Mouse (Mus musculus) 3134 (cell line): ENCODE measurements around the gene Hist3h2a.

Experiments
- DNase-seq: peaks from one replicate; pipeline ENCODE4 v3.0.0-alpha.2; 2011; ENCODE audit warnings: low spot score; ENCODE audit not compliant: insufficient read length; ENCODE audit errors: extremely low read depth

Gene Hist3h2a

DNA sequence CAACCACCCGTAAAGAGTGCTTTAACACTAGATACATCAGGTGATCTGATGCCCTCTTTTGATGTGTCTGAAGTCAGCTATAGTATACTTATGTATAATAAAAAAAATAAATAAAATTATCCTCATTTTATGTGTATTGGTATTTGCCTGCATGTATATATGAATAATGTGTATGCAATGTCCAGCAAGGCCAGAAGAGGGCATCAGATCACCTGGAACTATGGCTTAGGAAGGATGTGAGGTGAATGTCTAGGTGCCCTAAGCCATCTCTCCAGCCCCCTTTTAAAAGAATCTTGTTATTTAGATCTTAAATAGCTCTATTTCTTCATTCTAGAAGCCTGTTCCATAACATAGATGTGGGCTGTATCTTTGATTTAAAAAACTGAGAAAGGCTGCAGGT is 12.9 kb downstream of the Hist3h2a start:
- DNase-seq = no peak

DNA sequence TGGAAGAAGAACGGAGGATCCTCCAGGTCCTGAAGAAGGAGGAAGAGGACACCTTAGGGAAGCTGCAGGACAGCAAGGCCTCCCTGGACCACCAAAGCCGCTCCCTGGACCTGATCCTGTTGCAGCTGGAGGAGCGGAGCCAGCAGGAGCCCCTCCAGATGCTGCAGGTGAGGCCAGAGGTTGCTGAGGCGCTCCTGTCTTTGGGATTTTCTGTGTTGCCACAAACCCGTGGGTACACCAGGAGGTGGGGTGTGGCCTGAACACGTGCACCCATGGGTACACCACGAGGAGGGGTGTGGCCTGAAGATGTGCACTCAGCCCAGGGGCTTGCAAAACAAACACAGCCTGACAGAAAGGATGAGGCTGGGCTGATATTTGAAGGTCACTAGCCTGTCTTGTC is 14.1 kb downstream of the Hist3h2a start:
- DNase-seq = no peak

DNA sequence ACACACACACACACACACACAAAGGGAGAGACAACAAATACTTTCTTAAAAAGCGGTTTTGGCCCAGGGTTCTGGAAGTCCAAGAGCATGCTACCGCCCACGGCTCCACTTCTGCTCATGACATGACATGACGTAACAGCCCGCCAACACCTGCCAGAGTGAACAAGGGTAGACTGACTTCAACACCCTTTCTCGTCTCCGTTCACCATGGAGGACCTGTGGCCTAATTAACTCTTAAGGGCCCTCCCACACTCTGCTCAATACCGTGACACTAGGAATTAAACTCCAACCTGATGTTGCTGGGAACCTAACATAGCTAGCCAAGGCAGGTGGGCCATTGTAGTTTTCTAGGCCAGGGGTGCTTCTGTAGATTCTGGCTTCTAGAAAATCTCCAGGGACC is 14.5 kb downstream of the Hist3h2a start:
- no peak for DNase-seq

DNA sequence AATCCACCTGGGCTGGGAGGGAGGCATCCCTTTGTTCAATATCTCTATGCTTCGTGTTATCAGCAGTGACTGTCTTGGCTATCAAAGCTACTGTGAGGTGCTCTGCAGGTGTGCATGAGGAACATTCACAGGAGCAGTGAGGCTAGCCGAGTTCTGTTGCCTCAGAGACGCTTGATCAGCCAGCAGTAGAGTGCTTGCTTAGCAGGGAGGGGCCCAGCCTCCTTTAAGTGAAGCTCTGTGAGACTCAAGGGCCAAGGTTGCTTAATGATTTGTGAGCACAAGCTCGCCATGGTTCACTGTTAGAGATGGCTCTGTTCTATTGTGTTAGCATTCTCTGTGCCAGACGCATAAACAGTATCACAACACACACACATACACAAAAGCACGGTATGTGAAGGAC is 15.2 kb downstream of the Hist3h2a start:
- no peak for DNase-seq

DNA sequence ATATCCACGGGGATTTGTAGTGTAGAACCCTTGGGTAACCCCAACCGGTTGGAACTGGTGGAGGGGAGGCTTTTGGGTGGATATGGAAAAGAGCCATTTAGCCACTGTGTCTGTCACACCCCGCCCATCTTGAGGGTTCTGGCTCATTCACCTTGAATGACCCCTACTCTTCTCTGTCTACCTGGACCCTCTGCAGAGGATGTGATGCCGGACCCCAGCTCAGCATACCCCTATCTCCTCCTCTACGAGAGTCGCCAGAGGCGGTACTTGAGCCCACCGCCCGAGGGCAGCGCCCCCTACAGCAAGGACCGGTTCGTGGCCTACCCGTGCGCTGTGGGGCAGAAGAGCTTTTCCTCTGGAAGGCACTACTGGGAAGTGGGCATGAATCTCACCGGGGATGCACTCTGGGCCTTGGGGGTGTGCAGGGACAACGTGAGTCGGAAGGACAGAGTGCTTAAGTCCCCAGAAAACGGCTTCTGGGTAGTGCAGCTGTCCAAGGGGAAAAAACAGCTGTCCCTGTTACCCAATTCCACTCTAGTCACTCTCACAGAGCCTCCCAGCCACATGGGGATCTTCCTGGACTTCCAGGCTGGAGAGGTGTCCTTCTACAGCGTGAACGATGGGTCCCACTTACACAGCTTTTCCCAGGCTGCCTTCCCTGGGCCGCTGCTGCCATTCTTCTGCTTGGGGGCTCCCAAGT is 16.5 kb downstream of the Hist3h2a start:
- no peak for DNase-seq

DNA sequence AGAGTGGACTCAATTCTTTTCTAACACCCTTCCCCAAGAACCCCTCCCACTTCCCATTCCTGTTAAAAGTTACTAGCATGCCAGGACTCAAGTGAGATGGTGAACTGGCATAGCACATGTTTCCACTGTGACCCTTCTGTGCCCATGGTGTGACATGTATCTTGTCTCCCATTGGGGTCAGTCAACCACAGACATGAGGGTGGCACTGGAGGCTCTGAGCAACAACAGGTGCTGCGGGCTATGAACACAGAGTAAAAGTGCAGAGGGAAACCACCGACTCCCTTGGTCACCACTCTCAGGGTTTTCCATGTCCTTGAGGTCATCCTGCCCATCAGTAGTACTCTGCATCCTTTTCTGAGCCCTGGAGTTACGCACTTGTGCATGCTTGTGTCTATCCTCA is 17.3 kb downstream of the Hist3h2a start:
- no peak for DNase-seq

DNA sequence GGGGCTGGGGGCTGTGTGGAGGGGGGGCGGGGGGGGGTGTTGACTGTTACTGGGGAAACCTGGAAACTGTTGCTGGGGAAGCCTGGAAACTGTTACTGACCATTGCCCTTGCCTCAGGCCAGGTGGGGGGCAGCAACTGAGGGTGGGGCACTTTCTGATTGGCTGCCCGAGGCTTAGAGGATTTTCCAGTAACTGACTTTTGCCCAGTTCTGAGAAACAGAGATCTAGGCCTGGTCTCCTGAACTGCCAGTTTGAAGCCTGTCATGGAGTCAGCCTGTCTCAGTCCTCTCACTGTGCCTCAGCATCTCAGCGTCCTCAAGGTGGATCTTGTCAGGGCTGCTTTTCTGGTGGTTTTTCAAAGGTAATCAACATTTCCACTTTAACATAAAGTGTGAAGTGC is 19.9 kb downstream of the Hist3h2a start:
- no peak for DNase-seq

DNA sequence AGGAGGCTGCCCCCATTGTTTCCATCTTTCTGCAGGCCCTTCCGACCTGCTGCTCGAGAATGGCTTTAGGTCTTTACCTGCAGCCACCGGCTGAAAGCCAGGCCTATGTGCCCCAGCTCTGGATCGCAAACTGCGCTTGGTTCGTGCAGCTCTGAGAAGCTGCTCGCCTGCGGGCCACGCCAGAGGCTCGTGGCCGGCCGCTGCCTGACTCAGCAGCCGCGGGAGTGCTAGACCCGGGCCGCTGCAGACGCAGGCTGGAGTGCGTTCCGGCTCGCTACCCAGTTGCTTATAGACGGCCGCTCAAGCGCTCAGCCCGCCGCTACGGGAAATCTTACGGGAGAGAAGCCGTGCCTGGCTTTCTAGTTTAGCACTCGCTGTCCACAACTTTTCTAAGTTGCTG is 22.7 kb downstream of the Hist3h2a start:
- peak; percentile 65 for DNase-seq

DNA sequence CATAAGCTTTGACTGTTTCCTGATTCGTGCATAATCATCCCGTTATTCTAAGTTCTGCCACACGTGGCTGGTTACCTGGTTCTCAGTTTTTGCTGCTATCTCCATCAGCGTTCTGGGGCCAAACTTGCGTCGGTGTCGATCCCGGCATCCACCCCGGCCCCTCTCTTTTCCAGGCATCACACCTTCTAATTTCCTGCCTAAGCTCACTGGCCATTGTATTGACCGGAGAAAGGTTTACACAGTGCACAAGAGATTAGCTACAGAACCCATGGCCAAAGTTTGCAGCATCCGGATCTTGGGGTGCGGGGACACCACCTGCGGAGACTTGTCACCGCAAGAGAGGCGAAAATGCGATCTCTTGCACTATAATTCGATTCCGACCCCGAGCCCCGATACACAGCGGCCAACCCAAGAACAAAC is 23.1 kb downstream of the Hist3h2a start:
- DNase-seq = peak; percentile 72

DNA sequence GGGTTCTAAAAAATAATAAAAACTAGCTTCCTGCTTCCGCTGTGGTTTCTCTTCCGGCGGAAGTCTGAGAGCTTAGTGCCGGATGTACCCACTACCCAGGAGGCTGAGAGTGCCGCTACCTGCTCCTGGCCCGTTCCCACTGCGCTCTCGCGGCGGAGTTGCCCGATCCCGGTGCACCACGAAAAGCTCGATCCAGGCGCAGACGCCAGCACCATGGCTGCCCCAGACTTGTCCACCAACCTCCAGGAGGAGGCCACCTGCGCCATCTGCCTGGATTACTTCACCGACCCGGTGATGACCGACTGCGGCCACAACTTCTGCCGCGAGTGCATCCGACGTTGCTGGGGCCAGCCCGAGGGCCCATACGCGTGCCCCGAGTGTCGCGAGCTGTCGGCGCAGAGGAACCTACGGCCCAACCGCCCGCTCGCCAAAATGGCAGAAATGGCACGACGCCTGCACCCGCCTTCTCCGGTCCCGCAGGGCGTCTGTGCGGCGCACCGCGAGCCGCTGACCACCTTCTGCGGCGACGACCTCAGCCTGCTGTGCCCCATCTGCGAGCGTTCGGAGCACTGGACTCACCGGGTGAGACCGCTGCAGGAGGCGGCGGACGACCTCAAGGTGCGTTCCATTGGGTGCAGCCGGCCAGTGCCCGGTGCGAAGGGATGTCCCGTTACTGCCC is 23.7 kb downstream of the Hist3h2a start, which contains the start of gene Trim11:
Trim11 (plus strand) TSS at position 67 of the 679 bp plus-strand sequence.
- peak; percentile 78 for DNase-seq

DNA sequence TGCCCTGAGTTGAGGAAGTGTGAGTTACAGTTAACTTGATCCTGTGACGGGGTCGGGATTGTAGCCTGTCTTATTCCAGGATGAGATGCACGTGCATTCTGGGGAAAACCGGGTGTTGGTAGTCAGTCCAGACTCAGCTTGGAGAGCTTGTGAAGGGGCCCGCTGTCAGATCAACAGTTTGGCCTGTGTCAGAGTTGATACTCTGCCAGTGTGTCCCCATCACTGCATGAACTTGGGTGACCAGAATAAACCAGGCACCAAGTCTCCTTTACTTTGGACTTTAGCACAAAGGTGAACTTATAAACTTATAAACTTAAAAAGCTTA is 24.2 kb downstream of the Hist3h2a start:
- no peak for DNase-seq

DNA sequence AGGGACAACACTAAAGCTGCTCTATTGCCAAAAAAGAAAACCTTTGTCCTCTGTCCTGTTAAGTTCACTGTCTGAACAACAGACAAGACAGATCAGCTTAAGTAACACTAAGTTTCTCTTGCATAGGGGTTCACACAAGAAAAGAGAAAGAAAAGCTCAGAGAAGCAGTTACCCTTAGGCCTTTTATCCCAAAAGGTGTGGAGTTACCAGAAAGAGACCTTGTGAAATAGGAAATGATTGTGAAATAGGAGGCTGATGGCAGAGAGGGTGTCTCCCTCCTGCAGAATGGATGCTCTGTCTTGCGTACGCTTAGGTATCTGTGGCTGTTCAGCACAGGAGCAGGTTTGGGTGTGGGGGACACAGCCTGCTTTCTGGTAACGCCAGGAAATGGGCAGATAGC is 24.7 kb downstream of the Hist3h2a start:
- DNase-seq = no peak

DNA sequence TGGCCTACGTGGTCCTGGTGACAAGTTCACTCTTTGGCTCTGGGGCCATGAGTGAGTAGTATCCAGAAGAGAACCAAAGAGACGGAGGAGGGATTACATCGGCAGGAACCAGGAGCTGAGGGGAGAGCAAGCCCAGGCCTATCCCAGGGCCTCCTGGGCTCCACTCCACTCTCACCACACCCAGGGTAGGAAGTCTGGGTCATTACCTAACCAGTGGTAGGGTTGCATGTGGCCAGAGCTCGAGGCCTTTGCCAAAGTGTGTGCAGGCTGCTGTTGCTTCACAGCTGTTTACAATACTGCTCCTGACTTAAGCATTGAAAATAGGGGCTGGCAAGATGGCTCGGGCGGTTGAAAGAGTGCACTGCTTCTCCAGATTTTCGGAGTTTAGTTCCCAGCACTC is 25.2 kb downstream of the Hist3h2a start:
- peak; percentile 61 for DNase-seq

DNA sequence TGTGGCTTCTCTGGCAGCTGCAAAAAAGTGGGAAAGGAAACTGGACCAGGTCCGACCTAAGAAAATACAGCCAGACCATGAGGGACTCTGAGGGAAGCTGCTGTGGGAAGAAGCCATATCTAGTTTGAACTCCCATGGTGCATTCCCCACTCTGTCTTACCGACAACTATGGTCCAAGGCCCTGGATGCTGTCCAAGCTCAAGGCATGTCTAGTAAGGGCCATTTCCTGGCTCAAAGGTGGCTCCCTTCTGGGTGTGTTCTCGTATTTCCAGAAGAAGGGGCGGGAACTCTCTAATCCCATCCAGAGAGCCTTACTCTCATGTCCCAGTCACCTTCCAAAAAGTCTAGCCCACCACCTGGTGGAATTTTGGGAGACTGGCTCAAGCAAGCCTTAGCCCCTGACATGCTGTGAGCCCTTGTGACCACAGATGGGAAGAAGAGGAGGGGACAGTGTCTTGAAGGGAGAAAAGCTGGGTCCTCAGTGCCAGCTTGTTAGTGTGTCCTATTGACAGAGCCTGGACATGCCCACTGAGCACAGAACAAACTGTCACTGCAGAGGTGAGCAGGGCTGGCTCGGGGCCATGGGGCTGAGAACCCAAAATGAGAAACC is 26.0 kb downstream of the Hist3h2a start:
- DNase-seq = no peak

DNA sequence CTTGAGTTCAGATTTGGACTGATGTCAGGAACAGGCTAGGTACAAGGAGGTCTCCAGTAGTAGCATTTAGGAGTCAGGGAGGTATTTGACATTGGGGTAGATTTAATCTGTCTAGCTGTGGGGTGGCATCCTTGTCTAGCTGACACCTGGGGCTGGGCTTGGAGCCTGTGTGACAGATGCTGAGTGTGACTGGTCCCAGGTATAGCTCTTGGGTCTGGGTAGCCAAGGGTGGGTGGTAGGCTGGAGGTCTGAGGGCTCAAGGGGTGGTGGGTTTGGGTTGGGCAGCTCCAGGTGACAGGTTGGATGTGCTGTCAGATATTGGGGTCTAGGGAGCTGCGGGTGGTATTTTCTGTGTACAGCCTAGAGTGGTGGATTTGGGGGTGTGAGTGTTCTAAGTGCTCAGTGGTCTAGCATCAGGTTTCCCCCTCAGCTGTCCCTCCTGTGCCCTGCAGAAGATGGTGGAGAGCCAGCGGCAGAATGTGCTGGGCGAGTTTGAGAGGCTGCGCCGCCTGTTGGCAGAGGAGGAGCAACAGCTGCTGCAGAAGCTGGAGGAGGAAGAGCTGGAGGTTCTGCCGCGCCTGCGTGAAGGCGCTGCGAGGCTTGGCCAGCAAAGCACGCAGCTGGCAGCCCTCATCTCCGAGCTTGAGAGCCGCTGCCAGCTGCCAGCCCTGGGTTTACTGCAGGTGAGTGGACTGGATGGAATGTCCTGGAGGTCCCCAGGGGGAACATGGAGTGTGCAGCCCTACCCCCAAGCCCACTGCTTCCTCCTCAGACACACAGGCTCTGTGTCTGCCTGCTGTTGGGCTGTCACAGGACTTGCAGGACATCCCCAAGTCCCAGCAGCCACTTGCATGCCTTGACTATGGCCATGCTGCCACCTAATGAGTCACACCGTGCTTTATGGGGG is 27.3 kb downstream of the Hist3h2a start:
- DNase-seq = peak; percentile 97

DNA sequence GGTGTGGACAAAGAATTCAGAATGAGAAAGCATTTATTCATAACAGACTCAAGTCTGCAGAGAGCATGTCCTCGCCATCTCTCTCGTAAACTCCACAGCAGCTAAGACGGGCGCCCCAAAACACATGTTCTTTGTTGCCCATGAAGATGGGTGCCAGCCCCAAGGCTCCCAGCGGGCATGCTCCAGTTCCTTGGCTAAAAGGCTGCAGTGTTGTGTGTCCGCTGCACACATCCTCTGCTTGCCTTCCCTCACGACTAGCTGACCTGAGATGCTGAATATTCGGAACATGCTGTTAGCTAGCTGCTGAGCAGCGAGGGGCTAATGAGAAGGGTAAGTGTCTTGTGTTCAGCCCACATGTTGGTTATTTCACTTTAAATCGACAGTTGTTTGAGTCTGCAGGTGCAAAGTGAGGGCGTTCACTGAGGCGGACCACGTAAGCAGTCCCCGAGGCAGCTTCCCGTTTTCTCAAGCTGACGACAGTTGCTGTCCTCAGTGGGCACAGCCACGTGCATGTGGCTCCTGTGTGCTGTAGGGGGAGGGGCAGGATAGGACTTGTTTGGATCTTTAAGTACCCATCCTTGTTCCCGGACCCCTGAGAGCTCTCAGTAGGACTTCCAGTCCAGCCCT is 28.1 kb downstream of the Hist3h2a start:
- no peak for DNase-seq

DNA sequence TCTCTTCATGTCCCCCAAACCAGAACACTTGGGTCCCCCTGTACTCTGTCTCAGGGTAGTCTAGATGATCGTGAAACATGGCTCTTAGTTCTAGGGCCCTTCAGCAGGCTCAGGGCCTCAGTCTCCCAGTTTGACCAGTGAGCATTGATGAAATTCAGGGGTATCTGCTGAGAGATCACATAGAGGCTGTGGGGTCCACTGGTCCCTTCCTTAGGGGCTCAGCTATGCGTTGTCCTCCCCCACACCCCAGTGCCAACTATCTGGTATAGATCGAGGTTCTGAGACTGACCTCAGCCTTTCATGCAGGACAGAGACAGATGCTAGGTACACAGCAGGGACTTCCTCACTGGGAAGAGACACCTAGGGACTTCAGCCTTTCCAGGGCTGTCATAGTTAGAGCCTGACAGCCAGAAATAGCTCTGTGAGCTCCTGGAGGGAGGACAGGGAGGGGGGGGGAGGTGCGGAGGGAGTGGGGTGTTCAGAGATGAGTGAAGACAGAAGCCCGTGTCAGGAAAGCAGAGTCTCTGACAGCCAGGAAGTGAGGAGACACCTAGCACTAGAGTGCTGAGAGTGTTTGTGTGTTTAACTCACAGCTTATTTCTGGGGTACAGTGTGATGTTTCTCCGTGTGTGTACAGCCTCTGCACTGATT is 29.3 kb downstream of the Hist3h2a start:
- no peak for DNase-seq

DNA sequence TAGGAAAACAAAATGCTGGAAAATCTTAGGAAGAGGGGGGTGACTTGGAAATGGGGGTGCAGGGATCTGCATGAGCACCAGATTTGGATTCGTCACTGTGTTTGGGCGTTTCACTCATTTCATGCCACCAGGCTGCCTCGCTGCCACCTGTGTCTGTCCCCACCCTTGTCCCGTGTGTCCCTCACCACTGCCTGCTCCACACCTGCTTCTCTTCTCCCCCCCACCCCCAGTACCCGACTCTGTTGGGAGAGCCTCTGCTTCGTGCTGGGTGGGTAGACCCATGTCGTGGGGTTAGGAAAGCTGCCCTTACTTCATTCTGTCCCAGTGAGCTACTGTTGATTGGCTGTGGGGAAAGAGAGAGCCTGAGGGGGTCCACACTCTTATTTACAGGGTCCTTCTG is 30.2 kb downstream of the Hist3h2a start:
- no peak for DNase-seq

DNA sequence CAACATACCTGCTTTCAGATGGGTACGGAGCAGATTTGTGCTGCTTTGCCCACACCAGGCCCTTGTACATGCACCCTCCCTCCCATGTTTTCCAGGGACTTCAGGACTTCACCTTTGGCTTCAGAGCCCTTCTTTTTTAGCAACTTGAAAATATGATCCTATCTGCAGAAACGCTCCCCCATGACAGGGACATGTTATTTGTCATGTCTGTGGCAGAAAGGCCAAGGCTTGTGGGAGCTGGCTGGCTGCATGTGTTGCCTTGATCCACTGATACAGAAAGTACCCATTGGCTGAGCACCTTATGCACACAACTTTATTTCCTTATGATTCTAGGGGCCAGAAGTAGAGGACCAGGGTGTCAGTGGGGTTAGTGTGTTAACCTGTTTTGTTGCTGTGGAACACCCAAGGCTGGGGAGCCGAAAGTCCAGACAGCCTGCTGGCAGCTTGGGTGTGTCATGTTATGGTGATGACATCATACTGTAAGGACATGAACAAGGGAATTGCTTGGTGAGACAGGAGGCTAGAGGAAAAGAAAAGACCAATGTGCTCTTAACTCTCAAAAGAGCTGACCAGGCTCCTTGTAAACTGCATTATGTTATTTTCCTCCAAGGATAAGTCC is 30.9 kb downstream of the Hist3h2a start:
- no peak for DNase-seq

DNA sequence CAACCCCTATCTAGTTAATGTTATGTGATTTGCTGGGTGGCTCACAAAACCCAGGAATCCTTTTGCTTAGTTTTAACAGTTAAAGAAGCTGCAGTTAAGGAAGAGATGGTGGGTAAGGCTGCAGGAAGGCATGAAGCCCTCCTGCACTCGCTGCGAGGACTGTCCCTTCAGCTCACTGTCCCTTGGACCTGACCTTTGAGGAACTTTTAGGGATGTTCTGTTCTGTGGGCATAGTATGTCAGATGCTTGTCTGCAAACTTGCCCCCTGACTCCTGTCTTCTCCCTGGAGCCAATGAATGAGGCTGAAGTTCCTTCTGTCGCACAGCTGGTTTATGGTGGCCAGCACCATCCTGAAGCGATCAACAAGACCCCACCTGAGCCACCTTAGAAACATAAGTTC is 34.7 kb downstream of the Hist3h2a start:
- DNase-seq = no peak
